Mouse (Mus musculus): ENCODE measurements around the gene Tap1. TPM values are rescaled to one million over a fixed set of nuclear protein-coding genes. Genes with fewer than 3 reads are reported as not detected.
A peak's percentile ranks its signal among the peaks of the same experiment; 100 is the strongest.

The Tap1 gene
- total RNA-seq, 2 experiments from 2014 or later: 5.7 to 11.4 TPM

DNA sequence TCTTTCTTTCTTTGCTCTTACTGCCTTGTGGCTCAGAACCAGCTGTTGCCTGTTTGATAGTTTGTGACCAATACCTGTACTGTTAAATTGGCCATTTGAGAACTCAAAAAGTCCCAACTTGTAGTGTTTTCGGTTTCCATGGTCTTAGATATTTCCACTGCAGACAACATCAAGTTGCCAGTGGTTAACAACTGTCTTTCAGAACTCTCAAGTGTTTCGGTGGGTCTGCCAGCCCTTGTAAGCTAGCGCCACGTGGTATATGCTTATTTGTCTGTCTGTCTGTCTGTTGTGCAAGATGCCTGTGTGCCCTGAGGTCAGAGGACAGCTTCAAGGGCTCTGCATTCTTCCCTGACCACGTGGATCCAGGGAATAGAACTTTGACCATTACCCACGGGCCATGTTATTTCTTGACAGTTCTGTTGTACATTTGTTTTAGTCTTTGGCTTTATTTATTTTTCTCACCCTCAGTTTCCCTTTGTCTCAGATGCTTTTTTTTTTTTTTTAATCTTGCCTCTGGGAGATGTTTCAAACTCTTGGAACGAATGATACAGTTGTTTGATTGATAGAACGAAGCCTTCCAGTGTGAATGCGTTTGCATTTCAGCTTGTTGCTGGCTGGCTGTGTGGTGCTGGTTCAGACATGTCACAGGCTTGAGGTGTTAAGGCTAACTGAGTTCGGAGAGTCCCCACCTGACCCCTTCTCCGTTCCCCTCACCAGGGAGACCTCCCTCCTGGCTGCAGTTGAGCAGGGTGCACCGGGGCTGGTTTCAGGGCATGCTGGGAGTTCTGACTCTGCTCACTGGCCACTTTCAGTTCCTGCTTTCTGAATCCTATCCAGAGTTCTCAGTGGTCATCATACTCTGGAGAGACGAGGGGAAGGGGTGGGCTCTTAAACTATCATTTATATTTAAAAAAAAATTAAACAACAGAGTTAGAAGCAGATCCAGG, 7.2 kb upstream of the Tap1 start:
- no peak for DNase-seq

DNA sequence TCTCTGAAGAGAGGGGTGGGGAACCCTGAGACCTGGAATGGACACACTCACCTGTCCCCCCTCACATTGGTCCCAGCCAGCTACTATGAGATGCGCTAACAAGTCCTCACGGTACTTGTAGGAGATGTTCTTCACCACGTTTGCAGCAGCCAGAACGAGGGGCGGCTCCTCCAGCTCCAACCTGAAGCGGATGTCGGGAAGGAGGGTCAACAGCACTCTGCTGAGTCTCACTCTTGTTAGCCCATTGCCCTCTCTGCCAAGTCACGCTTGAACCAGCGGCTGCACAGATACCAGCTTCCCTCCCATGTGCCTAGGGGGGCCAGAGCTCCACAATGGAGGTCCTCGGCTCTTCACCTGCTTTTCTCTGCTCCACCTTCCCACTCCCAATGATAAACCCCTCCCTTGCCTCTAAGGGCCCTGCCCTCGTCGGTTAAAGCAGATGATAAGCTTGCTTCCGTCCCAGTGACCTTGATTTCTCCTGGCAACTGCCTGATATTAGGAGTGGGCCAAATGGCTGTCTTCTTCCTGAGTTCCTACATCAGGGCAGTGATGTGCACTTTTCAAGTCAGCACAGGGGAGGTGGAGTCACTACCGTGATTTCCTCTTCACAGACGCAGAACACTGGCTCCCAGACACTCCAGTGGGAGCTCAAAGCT, 3.7 kb upstream of the Tap1 start:
- DNase-seq: no peak

DNA sequence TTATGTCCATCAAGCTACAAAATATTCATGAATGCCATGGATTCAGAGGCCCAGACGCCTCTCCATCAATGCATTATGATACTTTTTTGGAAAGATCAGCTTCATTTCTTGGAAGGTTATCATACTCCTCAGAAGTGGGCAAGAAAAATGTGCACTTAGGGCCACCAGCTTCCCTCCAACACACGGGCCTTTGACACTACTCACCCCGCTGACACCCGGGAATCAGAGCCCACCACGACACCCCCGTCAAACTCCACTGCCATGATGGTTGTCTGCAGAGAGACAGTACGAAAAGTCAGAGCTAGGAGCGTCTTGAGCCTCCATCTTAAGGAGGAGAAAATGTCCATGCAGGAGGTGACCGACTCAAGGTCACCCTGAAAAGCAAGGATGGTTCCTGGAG, 1.8 kb upstream of the Tap1 start:
- DNase-seq: no peak

DNA sequence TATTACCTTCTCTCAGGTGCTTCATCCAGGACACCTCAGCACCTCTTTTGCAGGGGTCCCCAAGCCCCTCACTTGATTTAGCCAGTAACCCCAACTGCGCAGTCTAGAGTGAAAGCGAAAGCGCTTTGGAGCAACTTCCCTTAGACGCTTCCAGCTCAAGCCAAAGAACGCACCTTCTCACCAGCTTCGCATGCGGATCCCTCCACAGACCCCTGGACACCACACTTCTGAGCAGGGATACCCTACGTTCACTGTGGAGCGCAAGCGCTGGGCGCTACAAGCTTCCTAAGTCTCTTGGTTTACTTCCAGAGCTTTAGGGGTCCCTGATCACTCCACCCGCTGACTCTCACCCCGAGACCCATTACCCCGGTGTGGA, 480 bp upstream of the Tap1 start:
- DNase-seq: peak in 1 of 2 experiments; percentile 59

- DNase-seq: peak; percentile 58 to 64
Measured at GRCm38 (mm10) chr17:34188010-34188409, 657 bp downstream of the Tap1 start.

- no peak for DNase-seq
Measured at GRCm38 (mm10) chr17:34188986-34189385, 1.6 kb downstream of the Tap1 start.

DNA sequence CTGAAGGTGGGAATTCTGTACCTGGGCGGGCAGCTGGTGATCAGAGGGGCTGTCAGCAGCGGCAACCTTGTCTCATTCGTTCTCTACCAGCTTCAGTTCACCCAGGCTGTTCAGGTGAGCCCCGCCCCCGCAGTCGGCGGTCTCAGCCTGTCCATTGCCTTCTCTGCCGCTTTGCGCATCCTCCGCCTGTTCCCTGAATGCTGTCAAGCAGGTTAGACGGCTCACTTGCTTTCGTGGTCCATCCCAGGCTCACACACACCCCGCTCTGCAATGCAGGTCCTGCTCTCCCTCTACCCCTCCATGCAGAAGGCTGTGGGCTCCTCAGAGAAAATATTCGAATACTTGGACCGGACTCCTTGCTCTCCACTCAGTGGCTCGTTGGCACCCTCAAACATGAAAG, 5.5 kb downstream of the Tap1 start:
- DNase-seq: no peak

- DNase-seq: no peak
Measured at GRCm38 (mm10) chr17:34193468-34193867, 6.1 kb downstream of the Tap1 start.

- no peak for DNase-seq
Measured at GRCm38 (mm10) chr17:34194723-34195122, 7.4 kb downstream of the Tap1 start.

- DNase-seq: peak in 1 of 2 experiments; percentile 30
Measured at GRCm38 (mm10) chr17:34196491-34196890, 9.1 kb downstream of the Tap1 start.

GRCm38 (mm10) chr17:34196941-34197894, 9.9 kb downstream of the Tap1 start, which contains the start of gene Psmb8:
TSS of gene Psmb8 (plus strand) at chr17:34197721.
- peak; percentile 95 to 97 for DNase-seq

GRCm38 (mm10) chr17:34197904-34198520, 10.7 kb downstream of the Tap1 start:
- peak; percentile 79 to 86 for DNase-seq

DNA sequence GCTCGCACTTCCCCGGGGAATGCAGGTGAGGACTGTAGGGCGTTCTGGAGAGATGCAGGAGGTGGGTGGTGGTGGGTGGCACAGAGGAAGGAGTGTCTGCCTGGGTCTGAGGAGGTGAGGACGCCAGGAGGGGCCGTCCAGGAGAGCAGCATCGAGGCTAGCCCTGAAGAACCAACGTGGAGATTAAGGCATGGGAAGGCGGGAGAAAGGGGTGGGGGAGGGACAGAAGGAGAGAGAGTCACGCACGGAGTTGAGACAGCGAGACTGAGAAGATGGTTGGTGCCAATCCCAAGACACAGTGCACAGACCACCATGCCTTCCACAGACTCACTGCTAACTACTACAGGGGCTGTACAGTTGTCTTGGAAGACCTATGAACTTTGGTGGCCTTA, 11.2 kb downstream of the Tap1 start:
- no peak for DNase-seq

DNA sequence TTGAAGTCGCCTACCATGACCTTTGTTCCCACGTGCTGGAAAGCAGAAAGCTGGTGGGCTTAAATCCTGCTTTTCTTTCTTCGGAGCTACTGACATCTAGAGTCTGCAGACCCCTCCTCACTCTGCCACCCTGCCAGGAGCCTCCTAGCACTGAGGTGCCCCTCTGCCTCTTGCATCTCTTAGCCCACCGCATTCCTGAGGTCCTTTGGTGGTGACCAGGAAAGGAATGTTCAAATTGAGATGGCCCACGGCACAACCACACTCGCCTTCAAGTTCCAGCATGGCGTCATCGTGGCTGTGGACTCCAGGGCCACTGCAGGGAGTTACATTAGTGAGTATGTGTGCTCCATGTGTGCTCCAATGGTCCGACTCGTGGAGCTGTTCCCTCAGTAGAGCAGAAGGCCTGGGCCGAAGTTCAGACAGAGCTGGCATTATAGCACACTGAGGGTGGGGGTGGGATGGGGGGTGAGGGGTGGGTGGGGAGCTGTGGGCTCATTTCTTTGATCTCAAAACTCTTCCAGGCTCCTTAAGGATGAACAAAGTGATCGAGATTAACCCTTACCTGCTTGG, 11.8 kb downstream of the Tap1 start:
- DNase-seq: no peak

DNA sequence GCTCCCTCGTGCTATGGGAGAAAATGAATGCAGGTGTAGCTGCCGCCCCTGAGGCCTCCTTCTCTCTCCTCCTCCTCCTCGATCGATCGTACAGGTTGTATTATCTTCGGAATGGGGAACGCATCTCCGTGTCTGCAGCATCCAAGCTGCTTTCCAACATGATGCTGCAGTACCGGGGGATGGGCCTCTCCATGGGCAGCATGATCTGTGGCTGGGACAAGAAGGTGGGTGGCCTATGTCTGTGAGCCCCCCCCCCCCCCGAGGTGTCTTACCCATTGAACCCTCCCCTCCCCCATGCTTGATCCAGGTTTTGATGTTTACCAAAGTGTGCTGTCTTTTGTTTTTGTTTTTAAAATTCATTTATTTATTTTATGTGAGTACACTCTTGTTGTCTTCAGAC, 12.7 kb downstream of the Tap1 start:
- no peak for DNase-seq

GRCm38 (mm10) chr17:34200772-34201505, 13.6 kb downstream of the Tap1 start:
- DNase-seq: no peak

- no peak for DNase-seq
Measured at GRCm38 (mm10) chr17:34201506-34202055, 14.2 kb downstream of the Tap1 start.

GRCm38 (mm10) chr17:34202760-34203442, 15.5 kb downstream of the Tap1 start:
- DNase-seq: no peak

DNA sequence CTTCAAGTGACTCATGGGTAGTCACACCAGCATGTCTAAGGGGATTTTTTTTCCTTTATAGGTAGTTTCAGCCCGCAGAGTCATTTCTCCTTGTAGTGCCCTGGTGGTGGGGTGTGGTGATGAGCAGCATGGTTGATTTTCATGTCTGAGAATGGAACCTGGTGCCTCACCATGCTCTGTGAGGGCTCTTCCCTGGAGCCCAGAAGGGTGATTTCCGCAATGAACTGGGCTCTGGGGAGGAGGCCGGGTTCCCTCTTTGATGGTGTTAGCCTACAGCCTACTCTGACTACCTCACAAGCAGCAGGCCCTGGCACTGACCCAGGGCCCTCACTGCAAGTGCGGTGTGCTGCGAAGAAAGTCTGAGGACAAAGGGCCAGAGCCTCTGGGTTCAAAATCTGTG, 16.1 kb downstream of the Tap1 start, which contains the start of gene Tap2:
Gene Tap2 (plus strand): TSS at position 84 of the 400 bp plus-strand sequence.
- no peak for DNase-seq

All from heart, adult 18-20 months (tissue).